ENCODE assay signal across 13 mouse cellular contexts in the genomic region with DNA sequence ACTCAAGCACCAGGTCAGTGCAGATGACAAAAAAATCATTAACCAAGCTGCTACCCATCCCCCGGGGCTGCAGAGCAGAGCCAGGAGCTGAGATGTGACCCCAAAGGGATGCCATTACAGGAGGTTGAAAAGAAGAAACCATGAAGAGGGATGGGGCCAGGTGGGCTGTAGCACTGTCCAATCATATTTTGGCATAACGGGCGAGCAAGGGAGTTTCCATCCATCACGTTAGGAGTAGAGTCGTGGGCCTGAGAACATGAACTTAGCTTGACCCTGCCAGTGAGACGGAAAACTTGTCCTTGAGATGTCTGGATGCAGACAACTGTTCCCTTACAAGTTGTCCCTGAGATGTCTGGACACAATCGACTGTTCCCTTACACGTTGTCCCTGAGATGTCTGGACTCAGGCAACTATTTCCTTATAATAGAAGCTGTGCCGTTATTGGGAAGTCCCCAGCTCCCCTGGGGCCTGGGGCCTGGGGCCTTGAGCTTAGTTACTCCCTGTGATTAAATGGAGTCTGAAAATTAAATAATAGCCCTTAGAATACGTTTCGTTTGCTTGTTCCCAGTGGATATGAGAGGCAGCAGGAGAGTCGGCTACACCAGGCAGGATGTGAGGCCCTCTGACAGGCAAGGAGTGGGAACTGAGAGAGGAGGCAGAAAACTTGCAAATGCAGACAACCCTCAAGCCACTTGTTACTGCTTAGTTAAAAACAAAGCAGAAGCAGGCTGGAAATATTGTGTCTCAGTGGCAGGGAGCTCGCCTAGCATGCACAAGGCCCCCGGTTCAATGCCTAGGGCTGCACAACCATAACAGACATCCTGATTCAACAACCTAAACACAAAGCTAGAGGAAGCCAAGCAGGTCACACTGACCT. TPM values are rescaled to one million over a fixed set of nuclear protein-coding genes. Genes with fewer than 3 reads are reported as not detected.
DNase-seq lines count a peak whose midpoint lies in the region; ATAC-seq lines count a peak whose summit lies in the region.
"Had no signal": no experiment of that assay in that cellular context is flagged by ENCODE, and none has a peak within 500 bp of the region (broad histone marks: within the 10 kb centered on the region; RNA-seq: fewer than 3 reads in every experiment).

No protein-coding gene starts in this region.

- H3K9me3 ChIP-seq in liver, embryonic 12.5 days (replicated peaks), result 0 out of 2 replicates have a peak, but pooled peaks cover 4% of the 10 kb centered on the region
- no peaks in the 10 kb centered on the region for H3K9me3 ChIP-seq in liver, embryonic 11.5 days (ENCODE audit: control insufficient read depth, low read length)
- 0 out of 2 replicates have a peak, but pooled peaks cover 4% of the 10 kb centered on the region for H3K9me3 ChIP-seq in embryonic facial prominence, embryonic 10.5 days
- no peaks in the 10 kb centered on the region for H3K9me3 ChIP-seq in limb, embryonic 12.5 days
- H3K9me3 ChIP-seq: embryonic facial prominence, embryonic 13.5 days; hindbrain, embryonic 15.5 days had no signal

- WGBS in liver, embryonic 12.5 days (ENCODE audit: insufficient replicate concordance), result 47% methylated on average over 14 of the region's 14 CpGs
- 54% methylated on average over 14 of the region's 14 CpGs for WGBS in liver, embryonic 11.5 days
- 68% methylated on average over 14 of the region's 14 CpGs for WGBS in embryonic facial prominence, embryonic 10.5 days
- 55% methylated on average over 14 of the region's 14 CpGs for WGBS in limb, embryonic 12.5 days

- peaks cover 18% of the 10 kb centered on the region; the same call in 1 of the 2 replicates for H3K27me3 ChIP-seq in liver, embryonic 12.5 days (replicated peaks)
- 0 out of 2 replicates have a peak, but pooled peaks cover 3% of the 10 kb centered on the region for H3K27me3 ChIP-seq in liver, embryonic 11.5 days (replicated peaks; ENCODE audit: control insufficient read depth, insufficient read depth, low read length)
- H3K27me3 ChIP-seq in embryonic facial prominence, embryonic 10.5 days (replicated peaks; ENCODE audit: low read depth, poor library complexity, severe bottlenecking), result no peaks in the 10 kb centered on the region
- no peaks in the 10 kb centered on the region for H3K27me3 ChIP-seq in limb, embryonic 12.5 days
- H3K27me3 ChIP-seq: embryonic facial prominence, embryonic 13.5 days; hindbrain, embryonic 15.5 days had no signal

- no peak overlapping the region for H3K9ac ChIP-seq in liver, embryonic 12.5 days
- no peak overlapping the region for H3K9ac ChIP-seq in liver, embryonic 11.5 days (ENCODE audit: low read depth, low read length)
- H3K9ac ChIP-seq in limb, embryonic 12.5 days (replicated peaks), result no peak overlapping the region
- H3K9ac ChIP-seq: embryonic facial prominence, embryonic 13.5 days; hindbrain, embryonic 15.5 days had no signal

- DNase-seq in embryo, embryonic 10 days (ENCODE audit: low spot score), result peak; percentile 27
- DNase-seq in embryo, embryonic 11 days, result no peak
- no peak for DNase-seq in liver, embryonic 11.5 days (ENCODE audit: low spot score)
- no peak for DNase-seq in embryonic facial prominence, embryonic 10.5 days (ENCODE audit: low spot score)
- DNase-seq in adipocyte (ENCODE audit: low spot score), result no peak
- no peak for DNase-seq in cerebellum, adult 11-12 months
- DNase-seq: cerebellum, adult 18-20 months; lung, postnatal 14 days; retina, postnatal 1 day had no signal

- no peak for ATAC-seq in liver, embryonic 12.5 days
- ATAC-seq in liver, embryonic 11.5 days (replicated peaks; ENCODE audit: low FRiP score), result no peak
- no peak for ATAC-seq in limb, embryonic 12.5 days (ENCODE audit: insufficient number of reproducible peaks, insufficient read depth, low FRiP score, low TSS enrichment, low read depth)

- no peak overlapping the region for H3K4me2 ChIP-seq in liver, embryonic 12.5 days
- no peak overlapping the region for H3K4me2 ChIP-seq in liver, embryonic 11.5 days
- no peak overlapping the region for H3K4me2 ChIP-seq in limb, embryonic 12.5 days
- H3K4me2 ChIP-seq: embryonic facial prominence, embryonic 13.5 days; hindbrain, embryonic 15.5 days had no signal

- H3K36me3 ChIP-seq in liver, embryonic 12.5 days, result no peaks in the 10 kb centered on the region
- H3K36me3 ChIP-seq in liver, embryonic 11.5 days (ENCODE audit: control insufficient read depth, insufficient read depth, low read length), result no peaks in the 10 kb centered on the region
- H3K36me3 ChIP-seq in embryonic facial prominence, embryonic 10.5 days (replicated peaks), result no peaks in the 10 kb centered on the region
- H3K36me3 ChIP-seq in limb, embryonic 12.5 days, result no peaks in the 10 kb centered on the region
- H3K36me3 ChIP-seq: embryonic facial prominence, embryonic 13.5 days; hindbrain, embryonic 15.5 days had no signal

- H3K4me1 ChIP-seq in liver, embryonic 12.5 days, result peaks cover 50% of the 10 kb centered on the region
- H3K4me1 ChIP-seq in liver, embryonic 11.5 days (replicated peaks; ENCODE audit: control insufficient read depth, insufficient read depth, low read length), result peaks cover 21% of the 10 kb centered on the region
- H3K4me1 ChIP-seq in embryonic facial prominence, embryonic 10.5 days, result peaks cover 49% of the 10 kb centered on the region
- peaks cover 40% of the 10 kb centered on the region for H3K4me1 ChIP-seq in limb, embryonic 12.5 days (replicated peaks)

- H3K27ac ChIP-seq in liver, embryonic 12.5 days, result peak overlapping the region; percentile 15; the same call in 1 of the 2 replicates
- H3K27ac ChIP-seq in liver, embryonic 11.5 days (ENCODE audit: low read depth, low read length), result no peak overlapping the region
- peak overlapping the region; percentile 30; the same call in 1 of the 2 replicates for H3K27ac ChIP-seq in embryonic facial prominence, embryonic 10.5 days (replicated peaks)
- peak overlapping the region; percentile 56 for H3K27ac ChIP-seq in limb, embryonic 12.5 days
- H3K27ac ChIP-seq: embryonic facial prominence, embryonic 13.5 days; hindbrain, embryonic 15.5 days had no signal

- H3K4me3 ChIP-seq in liver, embryonic 12.5 days, result no peak overlapping the region
- no peak overlapping the region for H3K4me3 ChIP-seq in liver, embryonic 11.5 days (ENCODE audit: low read depth, low read length)
- no peak overlapping the region for H3K4me3 ChIP-seq in embryonic facial prominence, embryonic 10.5 days
- H3K4me3 ChIP-seq in limb, embryonic 12.5 days (replicated peaks), result no peak overlapping the region
- H3K4me3 ChIP-seq: embryonic facial prominence, embryonic 13.5 days; hindbrain, embryonic 15.5 days had no signal

RNA-seq across cellular contexts. Expression of a gene that starts 26.1 kb away (rescaled TPM):
- 0.17 and 0.19 TPM in 2 replicates for polyA plus RNA-seq in liver, embryonic 12.5 days (2016; fragmentation: Nextera tagmentation; extraction: Ambion mirVana)
- polyA plus RNA-seq in liver, embryonic 11.5 days (2014; fragmentation: Nextera tagmentation; extraction: Ambion mirVana), result 0.58 and 0.94 TPM in 2 replicates
- polyA plus RNA-seq in embryonic facial prominence, embryonic 10.5 days (2016; fragmentation: Nextera tagmentation; extraction: Ambion mirVana), result 0.59 and 0.71 TPM in 2 replicates
- polyA plus RNA-seq in limb, embryonic 12.5 days (2016; fragmentation: Nextera tagmentation; extraction: Ambion mirVana), result 4.5 and 4.7 TPM in 2 replicates
- polyA plus RNA-seq: hindbrain, embryonic 15.5 days had no signal

RNA-seq across cellular contexts. Expression of a gene that starts 35.1 kb away (rescaled TPM):
- polyA plus RNA-seq in liver, embryonic 12.5 days (2016; fragmentation: Nextera tagmentation; extraction: Ambion mirVana), result 31.5 and 31.7 TPM in 2 replicates
- 52.6 and 54.9 TPM in 2 replicates for polyA plus RNA-seq in liver, embryonic 11.5 days (2014; fragmentation: Nextera tagmentation; extraction: Ambion mirVana)
- polyA plus RNA-seq in embryonic facial prominence, embryonic 10.5 days (2016; fragmentation: Nextera tagmentation; extraction: Ambion mirVana), result 86.5 and 91.5 TPM in 2 replicates
- 66.9 and 67.4 TPM in 2 replicates for polyA plus RNA-seq in limb, embryonic 12.5 days (2016; fragmentation: Nextera tagmentation; extraction: Ambion mirVana)

RNA-seq across cellular contexts. Expression of a gene that starts 50.8 kb away (rescaled TPM):
- 0.11 and 0.16 TPM in 2 replicates for polyA plus RNA-seq in liver, embryonic 12.5 days (2016; fragmentation: Nextera tagmentation; extraction: Ambion mirVana)
- polyA plus RNA-seq in liver, embryonic 11.5 days (2014; fragmentation: Nextera tagmentation; extraction: Ambion mirVana), result 0.23 TPM in 1 of 2 replicates, not detected in the other
- 0.04 and 0.16 TPM in 2 replicates for polyA plus RNA-seq in embryonic facial prominence, embryonic 10.5 days (2016; fragmentation: Nextera tagmentation; extraction: Ambion mirVana)
- polyA plus RNA-seq in limb, embryonic 12.5 days (2016; fragmentation: Nextera tagmentation; extraction: Ambion mirVana), result 0.09 and 0.26 TPM in 2 replicates
